Mouse (Mus musculus) hindbrain, embryonic 16.5 days (tissue): ENCODE measurements around the gene 4921511M17Rik. TPM values are rescaled to one million over a fixed set of nuclear protein-coding genes. Genes with fewer than 3 reads are reported as not detected.
"Not testable (repeated sequence)": the region's sequence is repeated elsewhere in the genome, so short reads cannot be mapped to it uniquely, and the experiment has no call there.

ENCODE experiments used
- ATAC-seq: fragments of 200-750 bp; cut with Nextera tagmentation; 2 replicates; pipeline ENCODE4 v1.8.0; 2017; ENCODE audit warnings: moderate TSS enrichment, moderate library complexity
- H3K27ac ChIP-seq: fragments of 300-500 bp; sonication (generic); 2 replicates; pipeline ENCODE4 v1.5.1; 2014; ENCODE audit warnings: low read depth, mild to moderate bottlenecking, control low read depth, low read length, moderate library complexity
- H3K27me3 ChIP-seq: fragments of 300-500 bp; sonication (generic); replicated peaks from 2 replicates; pipeline ENCODE4 v1.6.1; 2014; ENCODE audit warnings: low read length; ENCODE audit not compliant: control insufficient read depth, insufficient read depth
- H3K36me3 ChIP-seq: fragments of 300-500 bp; sonication (generic); 2 replicates; pipeline ENCODE4 v1.6.1; 2014; ENCODE audit warnings: mild to moderate bottlenecking, low read length, moderate library complexity, mixed read lengths; ENCODE audit not compliant: control insufficient read depth, insufficient read depth
- H3K4me1 ChIP-seq: fragments of 300-500 bp; sonication (generic); 2 replicates; pipeline ENCODE4 v1.6.1; 2014; ENCODE audit warnings: low read depth, low read length; ENCODE audit not compliant: control insufficient read depth, insufficient read depth
- H3K4me2 ChIP-seq: fragments of 300-500 bp; sonication (generic); 2 replicates; pipeline ENCODE4 v1.6.1; 2014; ENCODE audit warnings: mild to moderate bottlenecking, low read length, control low read depth, moderate library complexity
- H3K4me3 ChIP-seq: fragments of 300-500 bp; sonication (generic); 2 replicates; pipeline ENCODE4 v1.5.1; 2014; ENCODE audit warnings: mild to moderate bottlenecking, low read length, control low read depth, moderate library complexity
- H3K9ac ChIP-seq: fragments of 300-500 bp; sonication (generic); 2 replicates; pipeline ENCODE4 v1.6.1; 2014; ENCODE audit warnings: low read depth, mild to moderate bottlenecking, control low read depth, low read length, moderate library complexity
- H3K9me3 ChIP-seq: fragments of 300-500 bp; sonication (generic); 2 replicates; pipeline ENCODE4 v1.6.1; 2014; ENCODE audit warnings: mild to moderate bottlenecking, low read length, moderate library complexity; ENCODE audit not compliant: control insufficient read depth
- WGBS: fragments of 180-500 bp; shearing (Covaris S2); extraction: QIAGEN DNeasy Blood & Tissue Kit; methylation state at CpG from one replicate; pipeline ENCODE4 v1.1.7; 2014; 5-methylcytosine and 5-hydroxymethylcytosine counted together
- polyA plus RNA-seq: library from polyadenylated mRNA; unstranded; fragments of >200 nt; fragmentation: Nextera tagmentation; extraction: Ambion mirVana; gene quantifications from 2 replicates; pipeline ENCODE4 v1.2.1, GENCODE M21; 2015

The 4921511M17Rik gene
- polyA plus RNA-seq = not detected in 2 replicates

DNA sequence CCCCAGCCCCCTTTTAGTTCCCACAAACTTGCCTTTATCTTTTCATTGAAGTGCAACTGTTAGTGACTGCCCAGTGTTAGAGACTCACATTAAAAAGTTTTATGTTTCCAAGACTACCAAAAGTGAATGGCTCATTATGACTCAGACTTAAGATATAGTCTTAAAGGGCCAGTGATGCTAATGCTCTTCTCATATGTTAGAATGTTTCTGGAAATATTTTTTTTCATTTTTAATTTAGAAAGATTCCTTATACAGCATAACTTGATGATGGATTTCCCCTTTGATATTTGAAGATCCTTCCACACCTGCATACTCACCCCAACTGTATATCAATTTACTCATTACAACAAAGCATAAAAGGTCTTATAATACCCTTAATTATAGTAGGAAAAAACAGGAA, at the start of gene 4921511M17Rik:
TSS of gene 4921511M17Rik (minus strand) at position 101 of the 400 bp plus-strand sequence.
- not testable (repeated sequence) for H3K4me3 ChIP-seq, ATAC-seq, H3K4me1 ChIP-seq, H3K27me3 ChIP-seq, H3K27ac ChIP-seq, H3K36me3 ChIP-seq, H3K4me2 ChIP-seq, H3K9ac ChIP-seq, H3K9me3 ChIP-seq

DNA sequence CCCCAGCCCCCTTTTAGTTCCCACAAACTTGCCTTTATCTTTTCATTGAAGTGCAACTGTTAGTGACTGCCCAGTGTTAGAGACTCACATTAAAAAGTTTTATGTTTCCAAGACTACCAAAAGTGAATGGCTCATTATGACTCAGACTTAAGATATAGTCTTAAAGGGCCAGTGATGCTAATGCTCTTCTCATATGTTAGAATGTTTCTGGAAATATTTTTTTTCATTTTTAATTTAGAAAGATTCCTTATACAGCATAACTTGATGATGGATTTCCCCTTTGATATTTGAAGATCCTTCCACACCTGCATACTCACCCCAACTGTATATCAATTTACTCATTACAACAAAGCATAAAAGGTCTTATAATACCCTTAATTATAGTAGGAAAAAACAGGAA, 21.3 kb upstream of the 4921511M17Rik start, which contains the start of gene Gm10057:
TSS of gene Gm10057 (minus strand) at position 101 of the 400 bp plus-strand sequence.
- not testable (repeated sequence) for H3K9ac ChIP-seq, ATAC-seq, H3K4me3 ChIP-seq

GRCm38 (mm10) chrX:154012540-154012939, 21.1 kb downstream of the 4921511M17Rik start, which contains the start of gene Samt1:
Gene Samt1 (minus strand): TSS chrX:154012640.
- not testable (repeated sequence) for H3K4me1 ChIP-seq, H3K9me3 ChIP-seq, H3K27me3 ChIP-seq, H3K36me3 ChIP-seq, ATAC-seq, H3K4me3 ChIP-seq, H3K4me2 ChIP-seq, H3K9ac ChIP-seq, H3K27ac ChIP-seq

More for the DNA sequence above, 21.3 kb upstream of the 4921511M17Rik start, which contains the start of gene Gm10057:
- not testable (repeated sequence) for H3K4me1 ChIP-seq, H3K27me3 ChIP-seq, H3K27ac ChIP-seq, H3K4me2 ChIP-seq, H3K36me3 ChIP-seq, H3K9me3 ChIP-seq

DNA sequence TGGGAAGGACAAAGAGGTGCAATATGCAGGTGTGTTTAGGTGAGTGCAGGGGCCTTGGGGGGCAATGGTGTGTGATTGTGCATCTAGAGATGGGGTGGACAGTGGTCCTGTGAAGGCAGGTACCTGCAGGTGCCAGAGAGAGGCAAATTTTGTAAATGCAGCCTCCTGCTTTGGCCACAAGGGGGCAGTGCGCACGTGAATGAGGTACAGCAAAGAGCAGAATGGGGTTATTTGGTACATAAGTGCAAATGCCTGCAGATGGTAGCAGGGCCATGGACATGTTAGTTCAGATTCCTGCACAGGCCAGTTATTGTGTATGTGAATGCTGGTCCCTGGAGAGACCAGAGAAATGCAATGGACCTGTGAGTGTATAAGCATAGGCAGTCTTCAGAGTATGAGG, 56.7 kb downstream of the 4921511M17Rik start:
- H3K36me3 ChIP-seq, H3K9me3 ChIP-seq, H3K4me2 ChIP-seq, H3K9ac ChIP-seq, H3K27ac ChIP-seq, H3K27me3 ChIP-seq, H3K4me1 ChIP-seq, H3K4me3 ChIP-seq: not testable (repeated sequence)
- ATAC-seq = peak; percentile 37; the same call in 1 of the 2 replicates
- no CpG with 5 or more reads among the region's 2 CpGs for WGBS

DNA sequence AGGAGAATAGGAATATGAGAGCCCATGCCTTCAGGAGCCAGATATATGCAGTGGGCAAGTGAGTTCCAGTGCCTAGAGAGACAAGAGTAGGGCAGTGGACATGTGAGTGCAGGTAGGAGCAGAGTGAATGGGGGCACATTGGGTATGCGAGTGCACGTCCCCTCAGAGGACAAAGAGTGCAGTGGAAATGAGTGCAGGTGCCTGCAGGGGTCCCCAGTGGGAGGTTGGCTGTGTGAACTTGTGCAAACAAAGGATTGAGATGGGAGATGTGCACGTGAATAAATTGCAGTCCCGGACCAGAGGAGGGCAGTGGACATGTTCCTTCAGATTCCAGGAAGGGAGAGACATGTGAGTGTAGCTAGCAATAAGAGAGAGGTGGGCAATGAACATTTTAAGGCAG, 57.2 kb downstream of the 4921511M17Rik start:
- not testable (repeated sequence) for H3K9me3 ChIP-seq, H3K4me2 ChIP-seq, H3K36me3 ChIP-seq, H3K27me3 ChIP-seq, H3K4me1 ChIP-seq, ATAC-seq, H3K4me3 ChIP-seq, H3K9ac ChIP-seq, H3K27ac ChIP-seq
- 19% methylated on average over 4 of the region's 4 CpGs for WGBS

DNA sequence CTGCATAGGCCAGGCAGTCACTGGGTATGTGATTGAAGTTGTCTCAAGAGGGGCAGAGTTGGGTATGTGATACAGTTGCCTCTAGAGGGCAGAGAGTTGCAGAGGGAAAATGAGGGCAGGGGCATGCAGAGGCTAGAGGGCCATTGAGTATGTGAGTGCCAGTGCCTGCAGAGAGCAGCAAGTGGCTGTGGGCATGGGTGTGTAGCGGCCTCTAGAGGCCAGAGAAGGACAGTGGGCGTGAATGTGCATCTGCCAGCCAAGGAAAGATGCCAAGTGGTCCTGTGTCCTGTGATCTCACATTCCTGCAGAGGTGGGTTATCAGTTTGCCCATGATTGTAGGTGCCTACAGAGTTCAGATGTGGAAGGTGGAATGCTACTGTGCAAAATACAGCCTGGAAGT, 59.2 kb downstream of the 4921511M17Rik start:
- no peak for ATAC-seq
- H3K9me3 ChIP-seq = no peaks in the 10 kb centered on the region
- H3K27me3 ChIP-seq = no peaks in the 10 kb centered on the region
- no peak overlapping the region for H3K9ac ChIP-seq
- H3K4me2 ChIP-seq = no peak overlapping the region
- 13% methylated on average over 2 of the region's 2 CpGs for WGBS
- no peaks in the 10 kb centered on the region for H3K36me3 ChIP-seq
- no peaks in the 10 kb centered on the region for H3K4me1 ChIP-seq
- H3K27ac ChIP-seq = no peak overlapping the region
- H3K4me3 ChIP-seq = no peak overlapping the region

Other genes starting within 250 kb of the 4921511M17Rik start
- 26.9 and 33.6 TPM in 2 replicates for gene Spin2c, start 201.6 kb downstream of the 4921511M17Rik start, polyA plus RNA-seq
- not detected in 2 replicates for gene Samt1, start 21.2 kb downstream of the 4921511M17Rik start, polyA plus RNA-seq
- not detected in 2 replicates for gene Gm10057, start 21.2 kb upstream of the 4921511M17Rik start, polyA plus RNA-seq
- gene Gm15140, start 86.9 kb upstream of the 4921511M17Rik start, polyA plus RNA-seq = not detected in 2 replicates